Mouse (Mus musculus): ENCODE data around the gene Snrnp25.

Snrnp25 gene

DNA sequence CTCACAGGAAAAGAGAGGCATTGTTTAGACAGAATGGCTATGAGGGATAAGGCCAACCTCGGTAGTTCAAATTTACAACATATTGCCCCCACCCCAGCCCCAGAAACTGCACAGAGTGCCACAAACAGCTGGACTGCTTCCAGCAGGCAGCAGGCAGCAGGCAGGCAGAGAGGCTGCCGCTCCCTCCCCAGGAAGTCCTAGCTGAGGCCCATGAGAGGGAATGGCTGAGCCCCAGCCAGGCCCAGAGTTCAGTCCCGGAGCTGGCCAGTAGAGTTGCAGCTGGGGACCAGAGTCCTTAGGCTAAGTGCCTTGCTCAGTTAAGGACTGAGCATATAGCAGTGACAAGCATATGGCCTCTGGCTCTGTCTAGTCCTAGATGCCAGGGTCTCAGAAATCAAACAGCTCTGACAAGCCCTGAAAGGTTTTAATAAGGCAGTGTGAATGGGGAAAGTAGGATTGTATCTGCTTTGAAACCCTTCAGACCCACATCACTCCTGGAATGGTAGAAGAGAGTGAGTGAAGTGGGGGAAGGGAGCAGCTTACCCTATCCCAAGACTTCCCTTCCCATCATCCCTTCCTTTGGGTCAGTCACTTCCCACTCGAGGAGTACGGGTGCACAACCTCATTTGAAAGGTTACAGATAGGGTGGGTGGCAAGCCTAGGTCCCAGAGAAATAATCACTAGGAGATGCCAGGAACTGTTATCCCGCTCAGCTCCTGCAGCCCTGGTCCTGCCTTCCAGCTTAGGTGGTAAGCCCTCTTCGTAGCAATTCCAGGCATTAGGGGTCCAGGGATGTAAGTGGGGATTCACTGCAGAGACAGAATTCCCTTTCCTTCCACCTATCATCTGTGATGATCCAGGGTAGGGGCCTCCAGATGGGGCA lies 20.2 kb downstream of the Snrnp25 start:
- DNase-seq (ENCODE audit: low read depth, low spot score): no peak
- Histone ChIP-seq H3K27me3 (ENCODE audit: control insufficient read depth, insufficient read depth, low read length, poor library complexity, severe bottlenecking) (no peaks in the 10 kb centered on the region), H3K36me3 (ENCODE audit: control insufficient read depth, insufficient read depth, low read length, poor library complexity, severe bottlenecking) (no peaks in the 10 kb centered on the region)

DNA sequence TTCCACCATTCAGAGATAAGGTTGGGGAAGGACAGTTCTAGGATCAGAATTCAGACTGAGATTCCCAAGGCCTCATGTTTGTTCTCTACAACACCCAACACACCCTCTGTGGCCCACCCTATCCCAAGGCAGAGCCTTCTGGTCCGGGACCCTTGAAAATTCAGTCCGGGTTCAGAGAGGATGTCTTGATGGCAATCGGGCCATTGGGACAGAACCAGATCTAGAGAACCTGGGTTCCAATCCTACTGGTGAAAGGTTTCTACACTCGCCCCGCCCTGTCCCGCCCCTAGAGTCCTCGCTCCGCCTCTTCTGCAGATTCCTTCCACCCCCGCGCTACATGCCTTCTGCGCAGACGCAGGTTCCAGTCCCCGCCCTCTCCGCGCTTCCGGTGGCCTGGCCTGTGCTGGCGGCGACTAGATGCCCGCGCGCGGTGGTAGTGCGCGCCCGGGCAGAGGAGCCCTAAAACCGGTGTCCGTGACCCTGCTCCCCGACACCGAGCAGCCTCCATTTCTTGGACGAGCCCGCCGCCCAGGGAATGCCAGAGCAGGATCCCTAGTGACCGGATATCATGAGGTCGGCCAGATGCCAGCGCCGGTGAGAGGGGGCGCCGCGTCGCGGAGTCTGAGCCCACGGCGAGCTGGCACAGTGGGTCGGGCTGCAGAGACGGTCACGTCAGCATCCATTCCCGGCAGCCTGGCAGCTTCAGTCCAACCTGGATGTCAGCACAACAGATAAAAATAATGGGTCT lies 21.1 kb downstream of the Snrnp25 start, which contains the start of gene Mpg:
Gene Mpg, plus strand, starts transcription at position 382 of the 748 bp plus-strand sequence.
- DNase-seq (ENCODE audit: low read depth, low spot score): peak; percentile 93
- Histone ChIP-seq H3K27me3 (ENCODE audit: control insufficient read depth, insufficient read depth, low read length, poor library complexity, severe bottlenecking) (no peaks in the 10 kb centered on the region), H3K36me3 (ENCODE audit: control insufficient read depth, insufficient read depth, low read length, poor library complexity, severe bottlenecking) (no peaks in the 10 kb centered on the region; the same call in 1 of the 2 replicates)

DNA sequence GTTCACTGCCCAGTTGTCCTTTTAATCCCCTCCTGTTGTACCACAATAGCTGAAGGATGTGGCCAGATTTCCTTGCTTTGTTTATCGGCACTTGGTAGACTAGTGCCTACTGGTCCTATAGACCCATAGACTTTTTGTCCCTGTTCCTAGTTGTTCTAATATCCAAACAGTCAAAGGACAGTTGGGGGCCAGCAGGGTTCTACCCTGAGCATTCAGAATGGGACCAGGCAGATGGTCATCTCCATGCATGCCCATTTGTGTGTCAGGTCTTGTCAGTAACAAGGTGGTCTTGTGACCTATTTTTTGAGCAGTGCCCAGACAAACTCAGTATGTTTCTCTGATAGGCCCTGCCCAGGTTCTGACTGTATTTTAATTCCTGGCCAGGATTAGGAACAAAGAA lies 21.8 kb downstream of the Snrnp25 start:
- Histone ChIP-seq H3K36me3 (ENCODE audit: control insufficient read depth, insufficient read depth, low read length, poor library complexity, severe bottlenecking) (no peaks in the 10 kb centered on the region; the same call in none of the 2 replicates), H3K27me3 (ENCODE audit: control insufficient read depth, insufficient read depth, low read length, poor library complexity, severe bottlenecking) (no peaks in the 10 kb centered on the region)
- no peak for DNase-seq (ENCODE audit: low read depth, low spot score)

DNA sequence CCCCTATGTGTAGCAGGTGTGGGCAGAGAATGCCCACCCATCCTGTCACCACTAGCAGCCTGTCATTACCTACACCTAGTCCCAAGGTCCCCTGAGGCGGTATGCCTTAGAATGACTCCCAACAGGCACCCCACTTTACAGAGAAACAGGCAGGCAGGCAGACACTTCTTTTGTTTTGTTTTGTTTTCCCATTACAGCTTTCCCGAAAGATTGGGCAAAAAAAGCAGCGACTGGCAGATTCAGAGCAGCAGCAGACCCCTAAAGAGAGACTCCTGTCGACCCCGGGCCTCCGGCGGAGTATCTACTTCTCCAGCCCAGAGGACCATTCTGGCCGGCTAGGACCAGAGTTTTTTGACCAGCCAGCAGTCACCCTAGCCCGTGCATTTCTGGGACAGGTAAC lies 22.3 kb downstream of the Snrnp25 start:
- peaks cover 1% of the 10 kb centered on the region for H3K36me3 ChIP-seq (ENCODE audit: control insufficient read depth, insufficient read depth, low read length, poor library complexity, severe bottlenecking)
- no peak for DNase-seq (ENCODE audit: low read depth, low spot score)
- H3K27me3 ChIP-seq (ENCODE audit: control insufficient read depth, insufficient read depth, low read length, poor library complexity, severe bottlenecking): no peaks in the 10 kb centered on the region

DNA sequence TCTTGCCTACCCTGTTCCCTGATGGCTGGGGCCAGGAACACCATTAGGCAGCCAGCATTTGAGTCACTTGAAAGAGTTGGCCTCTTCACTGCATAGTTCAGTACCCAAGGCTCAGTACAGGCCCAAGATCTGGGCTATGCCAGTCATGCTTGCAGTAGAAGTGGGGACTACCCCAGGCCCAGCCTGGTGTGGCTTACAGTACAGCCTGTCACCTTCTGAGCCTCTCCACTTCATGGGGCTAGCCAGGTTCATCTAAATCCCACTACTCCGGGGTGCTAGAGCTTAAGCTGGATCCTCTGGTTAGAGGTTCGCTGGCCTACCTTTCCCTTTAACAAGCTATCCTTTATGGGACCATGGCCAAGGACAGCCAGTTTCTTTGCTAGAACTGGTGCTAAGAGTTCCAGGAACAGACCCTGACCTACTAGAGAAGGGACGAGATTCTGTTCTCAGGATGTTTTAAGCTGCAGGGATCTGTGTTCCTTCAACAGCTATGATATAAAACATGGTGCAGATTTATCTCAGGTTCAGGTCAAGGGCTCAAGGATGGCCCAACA lies 23.2 kb downstream of the Snrnp25 start:
- Histone ChIP-seq H3K36me3 (ENCODE audit: control insufficient read depth, insufficient read depth, low read length, poor library complexity, severe bottlenecking) (peaks cover 1% of the 10 kb centered on the region), H3K27me3 (ENCODE audit: control insufficient read depth, insufficient read depth, low read length, poor library complexity, severe bottlenecking) (no peaks in the 10 kb centered on the region)
- no peak for DNase-seq (ENCODE audit: low read depth, low spot score)

DNA sequence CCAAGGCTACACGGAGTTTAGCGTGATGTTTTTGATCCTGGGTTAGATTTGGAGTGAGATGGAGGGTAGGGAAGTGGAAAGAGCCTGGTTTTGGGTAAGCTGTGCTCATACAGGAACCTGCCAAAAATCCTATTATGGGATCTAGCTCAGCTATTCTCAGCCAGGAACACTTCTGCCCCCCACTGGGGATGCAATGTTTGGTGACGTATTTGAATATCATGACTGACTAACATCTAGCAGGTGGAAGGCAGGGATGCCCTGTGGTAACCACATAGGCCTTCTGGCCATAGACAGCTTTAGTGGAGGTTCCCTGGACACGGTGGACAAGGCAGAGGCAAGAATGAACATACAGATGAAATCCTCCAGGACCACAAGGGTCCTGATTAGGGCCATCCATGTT lies 25.0 kb downstream of the Snrnp25 start:
- Histone ChIP-seq H3K36me3 (ENCODE audit: control insufficient read depth, insufficient read depth, low read length, poor library complexity, severe bottlenecking) (peaks cover 5% of the 10 kb centered on the region), H3K27me3 (ENCODE audit: control insufficient read depth, insufficient read depth, low read length, poor library complexity, severe bottlenecking) (no peaks in the 10 kb centered on the region)

DNA sequence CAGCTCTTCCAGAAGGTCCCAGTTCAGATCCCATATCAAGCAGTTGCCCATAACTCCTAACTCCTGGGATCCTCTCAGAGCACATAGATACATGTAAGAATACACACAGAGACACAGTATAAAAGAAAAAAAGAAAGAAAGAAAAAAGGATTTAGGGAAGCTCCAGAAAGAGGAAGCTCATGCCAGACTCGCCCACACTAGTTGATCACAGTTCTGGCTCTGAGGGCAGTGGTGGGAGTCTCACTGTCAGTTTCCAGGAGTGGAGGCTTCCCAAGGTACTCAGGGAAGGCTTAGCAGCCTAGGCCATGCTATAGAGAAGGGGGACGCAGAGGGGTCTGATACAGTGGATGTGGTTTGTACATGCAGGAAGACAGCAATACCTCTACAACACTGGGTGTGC lies 25.9 kb downstream of the Snrnp25 start:
- peaks cover 5% of the 10 kb centered on the region for H3K36me3 ChIP-seq (ENCODE audit: control insufficient read depth, insufficient read depth, low read length, poor library complexity, severe bottlenecking)
- no peaks in the 10 kb centered on the region for H3K27me3 ChIP-seq (ENCODE audit: control insufficient read depth, insufficient read depth, low read length, poor library complexity, severe bottlenecking)
- DNase-seq (ENCODE audit: low read depth, low spot score): no peak

More for the DNA sequence above, 25.0 kb downstream of the Snrnp25 start:
- no peak for DNase-seq (ENCODE audit: low read depth, low spot score)

DNA sequence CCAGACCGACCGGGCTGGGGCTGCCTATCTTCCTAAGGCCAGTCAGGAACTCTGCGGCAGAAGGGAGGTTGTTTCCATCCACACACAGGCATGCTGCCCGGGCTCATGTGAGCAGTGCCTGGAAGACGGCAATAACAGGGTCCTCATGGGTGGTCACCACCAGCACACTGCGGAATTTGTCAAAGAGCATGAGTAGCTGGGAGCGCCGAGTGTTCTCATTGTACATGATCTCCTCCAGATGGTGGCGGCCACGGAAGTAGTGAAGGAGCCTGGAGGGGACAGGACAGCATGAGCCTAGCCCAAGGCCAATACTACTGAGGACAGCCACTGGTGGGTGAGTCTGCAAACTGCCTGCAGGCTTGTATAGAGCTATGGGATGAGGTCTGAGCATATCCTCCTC lies 27.6 kb downstream of the Snrnp25 start:
- H3K27me3 ChIP-seq (ENCODE audit: control insufficient read depth, insufficient read depth, low read length, poor library complexity, severe bottlenecking): no peaks in the 10 kb centered on the region
- H3K36me3 ChIP-seq (ENCODE audit: control insufficient read depth, insufficient read depth, low read length, poor library complexity, severe bottlenecking): peaks cover 6% of the 10 kb centered on the region
- DNase-seq (ENCODE audit: low read depth, low spot score): no peak

DNA sequence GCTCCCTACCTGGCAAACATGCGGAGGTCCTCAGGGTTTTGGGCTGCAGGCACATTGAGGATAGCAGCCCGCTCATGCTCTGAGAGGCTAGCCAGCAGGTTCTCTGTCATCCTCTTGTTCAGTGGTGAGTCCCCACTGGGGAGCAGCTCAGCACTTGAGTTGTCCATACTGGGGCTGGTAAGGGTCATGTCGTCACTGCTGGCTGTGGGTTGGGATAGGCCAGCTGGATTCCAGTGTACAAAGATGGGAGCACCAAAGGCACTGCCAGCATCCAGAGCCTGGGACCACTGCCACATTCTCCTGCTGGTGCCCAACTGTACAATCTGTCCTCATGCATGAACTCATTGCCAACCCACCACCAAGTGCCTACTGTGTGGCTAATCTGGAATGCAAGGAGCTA lies 28.7 kb downstream of the Snrnp25 start:
- no peak for DNase-seq (ENCODE audit: low read depth, low spot score)
- peaks cover 6% of the 10 kb centered on the region for H3K36me3 ChIP-seq (ENCODE audit: control insufficient read depth, insufficient read depth, low read length, poor library complexity, severe bottlenecking)
- no peaks in the 10 kb centered on the region for H3K27me3 ChIP-seq (ENCODE audit: control insufficient read depth, insufficient read depth, low read length, poor library complexity, severe bottlenecking)

DNA sequence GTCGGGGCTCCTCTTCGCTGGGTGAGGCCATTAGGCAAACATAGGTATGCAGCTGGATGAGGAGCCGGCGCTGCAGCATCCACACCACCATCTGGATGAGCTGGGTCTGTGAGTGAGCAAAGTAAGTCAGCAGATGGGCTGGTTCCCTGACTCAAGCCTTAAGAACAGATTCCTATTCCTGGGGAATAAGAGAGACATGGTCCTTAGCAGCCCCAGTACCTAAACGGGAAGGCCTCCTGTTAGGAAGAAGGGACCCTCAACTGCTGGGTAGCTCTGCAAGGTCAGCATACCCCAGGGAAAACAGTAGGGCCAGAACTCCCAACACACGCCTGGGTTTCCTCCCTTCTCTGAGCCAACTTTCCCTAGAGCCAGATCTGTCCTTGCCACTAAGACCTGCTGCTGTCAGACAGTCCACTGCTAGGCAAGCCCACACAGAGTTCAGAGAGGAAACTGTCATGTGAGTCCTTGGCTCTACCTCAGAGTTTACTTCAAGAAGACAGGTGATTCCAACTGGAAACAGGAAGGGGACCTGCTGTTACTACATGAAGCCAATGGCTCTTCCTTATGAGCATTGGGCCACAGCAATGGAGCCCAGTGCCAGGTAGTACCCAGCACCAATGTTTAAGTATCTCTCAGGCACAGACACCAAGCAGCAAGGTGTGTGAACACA lies 29.7 kb downstream of the Snrnp25 start:
- H3K27me3 ChIP-seq (ENCODE audit: control insufficient read depth, insufficient read depth, low read length, poor library complexity, severe bottlenecking): no peaks in the 10 kb centered on the region

DNA sequence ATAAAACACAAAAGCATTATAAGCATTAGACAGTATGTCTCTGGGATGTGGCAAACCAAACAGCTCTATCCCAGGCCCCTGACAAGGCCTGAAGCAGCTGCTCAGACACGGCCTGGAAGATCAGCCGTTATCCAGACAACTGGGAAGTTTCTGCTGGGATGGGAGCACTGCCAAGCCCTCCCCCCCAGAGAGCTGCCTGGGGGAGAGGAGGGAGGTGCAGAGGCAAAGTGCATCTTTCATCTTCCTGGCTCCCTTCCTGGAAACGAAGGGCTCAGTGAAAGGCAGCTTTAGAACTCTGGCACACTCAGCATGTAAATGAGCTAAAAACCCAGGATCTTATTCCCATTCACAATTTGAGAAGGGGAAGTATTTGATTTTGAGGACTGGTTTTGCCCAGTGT lies 30.4 kb downstream of the Snrnp25 start:
- Histone ChIP-seq H3K27me3 (ENCODE audit: control insufficient read depth, insufficient read depth, low read length, poor library complexity, severe bottlenecking) (no peaks in the 10 kb centered on the region), H3K36me3 (ENCODE audit: control insufficient read depth, insufficient read depth, low read length, poor library complexity, severe bottlenecking) (peaks cover 6% of the 10 kb centered on the region)
- no peak for DNase-seq (ENCODE audit: low read depth, low spot score)

More for the DNA sequence above, 29.7 kb downstream of the Snrnp25 start:
- no peak for DNase-seq (ENCODE audit: low read depth, low spot score)
- peaks cover 6% of the 10 kb centered on the region for H3K36me3 ChIP-seq (ENCODE audit: control insufficient read depth, insufficient read depth, low read length, poor library complexity, severe bottlenecking)

DNA sequence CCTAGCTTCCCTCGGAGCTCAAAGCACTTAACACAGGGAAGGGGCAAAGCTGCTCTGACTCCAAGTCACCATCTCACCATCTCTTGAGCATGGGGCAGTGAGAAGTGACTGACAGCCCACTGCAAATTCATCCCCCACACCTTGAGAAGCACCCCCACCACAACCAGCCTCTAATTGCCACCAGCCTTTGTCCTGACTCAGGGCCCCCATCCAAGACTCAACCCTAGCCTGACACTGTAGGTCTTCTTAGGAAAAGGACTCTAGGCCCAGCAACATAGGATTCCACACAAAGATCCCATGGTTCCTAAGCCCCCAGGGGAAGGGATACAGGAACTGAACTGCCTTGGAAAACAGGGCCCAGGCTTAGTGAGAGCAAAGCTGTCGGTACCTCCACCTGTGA lies 30.9 kb downstream of the Snrnp25 start:
- peaks cover 8% of the 10 kb centered on the region for H3K36me3 ChIP-seq (ENCODE audit: control insufficient read depth, insufficient read depth, low read length, poor library complexity, severe bottlenecking)
- H3K27me3 ChIP-seq (ENCODE audit: control insufficient read depth, insufficient read depth, low read length, poor library complexity, severe bottlenecking): no peaks in the 10 kb centered on the region
- no peak for DNase-seq (ENCODE audit: low read depth, low spot score)

DNA sequence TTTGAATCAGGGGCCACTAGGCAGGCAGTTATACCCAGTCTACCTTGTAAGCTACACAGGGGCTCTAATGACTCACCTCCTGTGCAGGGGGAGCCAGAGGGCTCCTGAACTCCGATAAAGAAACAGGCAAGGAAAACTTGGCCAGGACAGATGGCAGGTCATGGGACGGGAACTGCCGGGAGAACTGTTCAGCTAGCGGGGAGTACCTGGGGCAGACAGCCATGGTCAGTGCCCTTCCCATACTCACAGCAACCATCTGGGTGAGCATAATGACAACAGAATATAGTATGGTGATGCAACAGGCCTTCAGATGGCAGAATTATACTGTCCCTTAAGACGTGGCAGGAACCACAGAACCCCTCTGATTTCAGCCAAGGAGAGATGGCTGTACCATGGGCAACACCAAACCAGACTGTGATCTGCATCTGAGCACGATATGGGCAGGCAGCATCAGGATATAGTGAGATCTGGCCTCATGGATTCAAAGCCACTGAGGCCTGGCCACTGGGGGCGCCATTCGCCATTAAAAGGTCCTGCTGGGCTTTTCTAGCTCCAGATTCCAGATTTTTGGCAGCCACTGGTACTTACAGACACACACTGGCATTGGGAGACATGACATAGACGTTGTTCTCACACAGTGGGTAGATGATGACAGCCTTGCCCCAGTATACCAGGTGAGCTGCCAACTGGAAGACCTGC lies 31.6 kb downstream of the Snrnp25 start:
- Histone ChIP-seq H3K36me3 (ENCODE audit: control insufficient read depth, insufficient read depth, low read length, poor library complexity, severe bottlenecking) (peaks cover 9% of the 10 kb centered on the region; the same call in 1 of the 2 replicates), H3K27me3 (ENCODE audit: control insufficient read depth, insufficient read depth, low read length, poor library complexity, severe bottlenecking) (no peaks in the 10 kb centered on the region)
- DNase-seq (ENCODE audit: low read depth, low spot score): peak; percentile 48

DNA sequence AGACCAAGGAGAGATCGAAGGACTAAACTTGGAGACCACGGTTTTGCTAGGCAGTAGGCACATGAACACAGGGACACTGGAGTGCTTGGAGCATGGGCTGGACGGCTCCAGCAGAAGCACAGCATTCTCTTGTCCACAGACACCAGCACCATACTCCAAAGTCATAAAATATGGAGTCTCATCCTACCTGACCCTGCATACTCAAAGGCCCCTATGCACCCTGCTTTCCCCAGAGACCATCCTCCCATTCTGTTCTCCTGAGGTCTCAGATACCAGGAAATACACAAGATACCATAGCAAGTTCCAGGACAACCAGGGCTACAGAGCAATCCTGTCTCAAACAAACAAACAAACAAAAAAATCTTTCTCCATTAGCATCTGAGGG lies 32.2 kb downstream of the Snrnp25 start:
- no peaks in the 10 kb centered on the region for H3K27me3 ChIP-seq (ENCODE audit: control insufficient read depth, insufficient read depth, low read length, poor library complexity, severe bottlenecking)
- no peak for DNase-seq (ENCODE audit: low read depth, low spot score)
- H3K36me3 ChIP-seq (ENCODE audit: control insufficient read depth, insufficient read depth, low read length, poor library complexity, severe bottlenecking): peaks cover 8% of the 10 kb centered on the region; the same call in 1 of the 2 replicates
